Mouse (Mus musculus) intestine, embryonic 15.5 days (tissue): ENCODE results near the gene Rnf39. TPM values are rescaled to one million over a fixed set of nuclear protein-coding genes. Genes with fewer than 3 reads are reported as not detected.
"Not testable (repeated sequence)": the region's sequence is repeated elsewhere in the genome, so short reads cannot be mapped to it uniquely, and the experiment has no call there.

Experiments
- ATAC-seq: fragments of 200-750 bp; cut with Nextera tagmentation; 2 replicates; pipeline ENCODE4 v1.8.0; 2017; ENCODE audit warnings: moderate TSS enrichment, moderate library complexity
- H3K27ac ChIP-seq: fragments of 300-500 bp; sonication (generic); 2 replicates; pipeline ENCODE4 v1.5.1; 2015; ENCODE audit warnings: mild to moderate bottlenecking, inconsistent platforms
- H3K27me3 ChIP-seq: fragments of 300-500 bp; sonication (generic); replicated peaks from 2 replicates; pipeline ENCODE4 v1.6.1; 2015; ENCODE audit warnings: inconsistent platforms
- H3K36me3 ChIP-seq: fragments of 300-500 bp; sonication (generic); 2 replicates; pipeline ENCODE4 v1.6.1; 2015; ENCODE audit warnings: inconsistent platforms
- H3K4me1 ChIP-seq: fragments of 300-500 bp; sonication (generic); replicated peaks from 2 replicates; pipeline ENCODE4 v1.6.1; 2015; ENCODE audit warnings: inconsistent platforms
- H3K4me2 ChIP-seq: fragments of 300-500 bp; sonication (generic); replicated peaks from 2 replicates; pipeline ENCODE4 v1.6.1; 2015; ENCODE audit warnings: mild to moderate bottlenecking, inconsistent platforms
- H3K4me3 ChIP-seq: fragments of 300-500 bp; sonication (generic); replicated peaks from 2 replicates; pipeline ENCODE4 v1.5.1; 2015; ENCODE audit warnings: inconsistent platforms
- H3K9ac ChIP-seq: fragments of 300-500 bp; sonication (generic); 2 replicates; pipeline ENCODE4 v1.6.1; 2015; ENCODE audit warnings: inconsistent platforms
- H3K9me3 ChIP-seq: fragments of 300-500 bp; sonication (generic); 2 replicates; pipeline ENCODE4 v1.6.1; 2016; ENCODE audit warnings: inconsistent platforms
- WGBS: fragments of 180-500 bp; shearing (Covaris S2); methylation state at CpG from one replicate; pipeline ENCODE4 v1.1.7; 2015; 5-methylcytosine and 5-hydroxymethylcytosine counted together
- polyA plus RNA-seq: library from polyadenylated mRNA; unstranded; fragments of >200 nt; fragmentation: Nextera tagmentation; extraction: Ambion mirVana; gene quantifications from 2 replicates; pipeline ENCODE4 v1.2.1, GENCODE M21; 2015

Gene Rnf39
- polyA plus RNA-seq, 1 experiment from 2014 or later: 1.7 TPM

DNA sequence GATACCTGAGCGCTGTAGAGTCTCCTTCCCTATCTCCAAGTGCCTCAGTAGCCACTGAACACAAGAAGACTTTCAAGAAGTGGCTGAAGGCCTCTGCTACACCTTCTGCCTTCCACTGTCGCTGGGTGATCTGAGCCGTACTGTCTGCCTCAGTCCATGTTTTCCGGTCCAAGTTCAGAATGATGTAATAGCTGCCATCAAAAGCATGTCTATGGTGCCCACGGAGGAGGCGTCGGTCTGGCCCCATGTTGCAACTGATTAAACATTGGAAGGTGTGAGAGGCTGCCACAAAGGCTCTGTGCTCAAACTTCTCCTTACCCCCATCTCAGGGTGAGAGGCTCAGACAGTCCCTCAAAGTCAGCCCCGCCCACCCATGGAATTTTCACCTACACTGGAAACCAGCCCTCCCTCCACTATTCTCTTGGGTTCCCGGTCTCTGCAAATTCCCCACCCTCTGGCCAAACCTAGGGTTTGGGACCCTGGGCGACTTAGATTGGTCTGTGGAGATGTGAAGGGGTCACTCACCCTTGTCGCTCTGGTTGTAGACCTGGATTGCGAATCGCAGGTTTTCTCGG lies 27.7 kb downstream of the Rnf39 start:
- H3K4me2 ChIP-seq: no peak overlapping the region
- H3K9ac ChIP-seq: no peak overlapping the region
- no peak overlapping the region for H3K27ac ChIP-seq
- ATAC-seq: peak; percentile 34; the same call in 1 of the 2 replicates
- no peaks in the 10 kb centered on the region for H3K36me3 ChIP-seq
- no peaks in the 10 kb centered on the region for H3K4me1 ChIP-seq
- no peaks in the 10 kb centered on the region for H3K9me3 ChIP-seq
- WGBS: 77% methylated on average over 14 of the region's 14 CpGs
- H3K4me3 ChIP-seq: no peak overlapping the region
- no peaks in the 10 kb centered on the region; the same call in 1 of the 2 replicates for H3K27me3 ChIP-seq

DNA sequence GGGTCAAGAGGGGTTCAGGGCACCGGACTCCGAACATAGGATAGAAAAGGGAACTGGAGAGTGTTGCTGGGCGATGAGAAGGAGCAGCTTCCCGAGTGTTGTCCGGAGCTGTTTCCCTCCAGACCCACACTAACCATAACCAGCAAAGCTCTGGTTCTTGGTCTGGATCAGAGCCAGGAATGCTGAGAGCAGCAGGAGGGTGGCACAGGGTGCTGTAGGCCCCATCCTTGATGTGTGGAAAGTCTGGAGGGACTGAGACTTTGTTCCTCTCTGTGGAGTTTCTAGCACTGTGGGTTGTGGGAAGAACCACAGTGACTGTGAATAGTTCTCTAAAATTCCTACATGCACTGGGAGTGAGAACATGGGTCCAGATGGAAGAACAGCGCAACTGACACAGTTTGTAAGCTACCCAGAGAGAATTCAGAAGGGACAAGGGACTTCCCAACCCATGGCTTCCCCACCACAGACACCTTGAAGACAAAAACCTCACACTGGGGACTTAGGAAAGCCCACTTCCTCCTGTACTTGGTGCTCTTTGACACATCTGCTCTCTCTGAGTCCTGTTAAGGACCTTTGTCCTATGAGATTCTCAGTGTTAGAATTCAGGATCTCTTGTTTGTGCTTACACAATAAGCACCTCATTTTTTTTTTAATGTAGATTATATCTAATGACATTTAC lies 28.6 kb downstream of the Rnf39 start:
- WGBS: 84% methylated on average over 6 of the region's 6 CpGs
- H3K27ac ChIP-seq: no peak overlapping the region

DNA sequence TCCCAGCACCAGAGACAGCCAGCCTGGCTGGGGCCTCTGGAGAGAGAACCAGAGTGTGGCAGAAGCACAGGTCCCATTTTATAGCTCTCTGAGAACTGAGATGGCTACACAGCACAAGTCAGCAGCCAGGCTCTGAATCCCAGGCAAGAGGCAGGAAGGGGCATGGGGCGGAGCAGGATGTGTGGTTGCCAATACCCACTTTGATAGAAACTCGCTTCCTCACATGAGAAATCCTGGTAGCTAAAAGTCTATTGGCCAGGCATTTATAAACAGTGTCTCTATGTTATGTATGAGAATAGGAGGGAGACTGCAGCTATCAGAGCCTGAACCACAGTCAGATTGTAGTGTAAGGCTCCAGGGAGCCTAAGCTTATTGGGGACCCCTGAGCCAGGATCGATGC lies 30.1 kb downstream of the Rnf39 start:
- Histone ChIP-seq H3K4me3 (no peak overlapping the region), H3K4me2 (no peak overlapping the region), H3K27ac (no peak overlapping the region), H3K27me3 (no peaks in the 10 kb centered on the region; the same call in 1 of the 2 replicates), H3K4me1 (no peaks in the 10 kb centered on the region), H3K9me3 (no peaks in the 10 kb centered on the region), H3K36me3 (no peaks in the 10 kb centered on the region), H3K9ac (no peak overlapping the region)
- 84% methylated on average over 3 of the region's 3 CpGs for WGBS
- ATAC-seq: no peak

More for the DNA sequence above, 28.6 kb downstream of the Rnf39 start:
- Histone ChIP-seq H3K9ac (no peak overlapping the region), H3K4me2 (no peak overlapping the region), H3K36me3 (no peaks in the 10 kb centered on the region), H3K4me1 (no peaks in the 10 kb centered on the region), H3K4me3 (no peak overlapping the region), H3K9me3 (no peaks in the 10 kb centered on the region), H3K27me3 (no peaks in the 10 kb centered on the region; the same call in 1 of the 2 replicates)
- no peak for ATAC-seq

DNA sequence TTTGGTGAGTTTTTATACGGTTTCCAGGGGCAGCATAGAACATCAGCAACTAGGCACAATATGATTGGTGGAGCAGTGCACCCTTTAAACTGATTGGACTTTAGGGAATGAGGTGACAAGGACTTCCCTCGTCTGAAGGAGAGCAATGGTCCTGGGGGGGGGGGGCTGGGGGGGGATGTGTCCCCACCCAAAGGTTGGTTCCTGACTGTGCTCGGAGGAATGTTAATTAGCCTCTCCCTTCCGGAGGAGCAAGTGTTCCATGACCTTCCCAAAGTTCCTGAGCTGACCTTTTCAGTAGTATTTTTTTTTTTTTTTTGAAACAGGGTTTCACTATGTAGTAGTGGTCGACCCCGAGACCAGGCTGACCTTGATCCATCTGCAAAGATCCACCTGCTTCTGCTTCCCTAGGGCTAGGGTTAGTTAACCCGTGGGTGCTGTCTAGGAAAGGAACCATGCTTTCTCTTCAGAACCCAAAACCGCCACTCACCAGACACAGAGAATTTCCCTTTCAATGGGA lies 30.6 kb downstream of the Rnf39 start:
- Histone ChIP-seq H3K4me1 (no peaks in the 10 kb centered on the region), H3K4me2 (no peak overlapping the region), H3K27ac (no peak overlapping the region), H3K4me3 (no peak overlapping the region), H3K9ac (no peak overlapping the region), H3K36me3 (no peaks in the 10 kb centered on the region), H3K27me3 (no peaks in the 10 kb centered on the region; the same call in 1 of the 2 replicates), H3K9me3 (no peaks in the 10 kb centered on the region)
- ATAC-seq: no peak
- 70% methylated on average over 8 of the region's 8 CpGs for WGBS

DNA sequence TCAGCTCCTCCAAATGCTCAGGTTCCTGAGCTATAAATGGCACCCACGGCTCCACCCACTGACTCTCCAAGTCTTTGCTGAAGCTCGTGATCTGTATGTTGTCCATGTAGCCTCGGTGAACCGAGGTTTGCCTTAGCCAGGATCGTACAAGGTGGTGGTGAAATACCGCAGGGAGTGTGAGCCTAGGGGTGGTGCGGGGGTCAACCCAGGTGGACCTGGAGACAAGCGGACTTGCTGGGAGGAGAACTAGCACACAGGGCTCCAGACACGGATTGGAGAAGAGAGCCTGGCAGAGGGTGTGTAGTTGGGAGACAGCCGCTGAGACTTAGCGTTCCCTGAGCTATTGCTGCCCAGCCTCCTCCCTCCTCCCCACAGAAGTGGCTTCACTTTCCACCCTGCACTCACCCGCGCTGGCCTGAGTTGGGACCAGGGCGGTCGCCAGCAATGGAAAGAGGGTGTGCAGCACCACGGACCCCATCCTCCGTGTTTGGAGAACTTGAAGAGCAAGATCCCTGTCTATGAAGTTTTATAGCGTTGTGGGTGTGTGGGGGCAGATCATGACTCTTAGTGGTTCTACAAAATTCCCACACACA lies 38.6 kb downstream of the Rnf39 start, which contains the start of gene 2410137M14Rik:
TSS of gene 2410137M14Rik (minus strand) at position 17 of the 593 bp plus-strand sequence.
- Histone ChIP-seq H3K4me1 (peaks cover 14% of the 10 kb centered on the region; the same call in 1 of the 2 replicates), H3K27ac (no peak within 1 kb of the TSS), H3K9ac (no peak within 1 kb of the TSS), H3K4me3 (0 out of 2 replicates have a peak within 1 kb of the TSS, but pooled peaks have one; percentile 9), H3K27me3 (no peaks in the 10 kb centered on the region), H3K36me3 (no peaks in the 10 kb centered on the region), H3K4me2 (peak within 1 kb of the TSS; percentile 52), H3K9me3 (no peaks in the 10 kb centered on the region)
- 10% methylated on average over 18 of the region's 18 CpGs for WGBS
- ATAC-seq: peak; percentile 67

GRCm38 (mm10) chr17:36981845-36982244 lies 39.1 kb downstream of the Rnf39 start:
- H3K4me3 ChIP-seq: no peak overlapping the region
- H3K36me3 ChIP-seq: no peaks in the 10 kb centered on the region
- ATAC-seq: peak; percentile 76
- H3K27me3 ChIP-seq: no peaks in the 10 kb centered on the region
- peak overlapping the region; percentile 52 for H3K4me2 ChIP-seq
- H3K27ac ChIP-seq: no peak overlapping the region
- 5% methylated on average over 4 of the region's 4 CpGs for WGBS
- peaks cover 14% of the 10 kb centered on the region; the same call in 1 of the 2 replicates for H3K4me1 ChIP-seq
- no peaks in the 10 kb centered on the region for H3K9me3 ChIP-seq
- H3K9ac ChIP-seq: no peak overlapping the region

DNA sequence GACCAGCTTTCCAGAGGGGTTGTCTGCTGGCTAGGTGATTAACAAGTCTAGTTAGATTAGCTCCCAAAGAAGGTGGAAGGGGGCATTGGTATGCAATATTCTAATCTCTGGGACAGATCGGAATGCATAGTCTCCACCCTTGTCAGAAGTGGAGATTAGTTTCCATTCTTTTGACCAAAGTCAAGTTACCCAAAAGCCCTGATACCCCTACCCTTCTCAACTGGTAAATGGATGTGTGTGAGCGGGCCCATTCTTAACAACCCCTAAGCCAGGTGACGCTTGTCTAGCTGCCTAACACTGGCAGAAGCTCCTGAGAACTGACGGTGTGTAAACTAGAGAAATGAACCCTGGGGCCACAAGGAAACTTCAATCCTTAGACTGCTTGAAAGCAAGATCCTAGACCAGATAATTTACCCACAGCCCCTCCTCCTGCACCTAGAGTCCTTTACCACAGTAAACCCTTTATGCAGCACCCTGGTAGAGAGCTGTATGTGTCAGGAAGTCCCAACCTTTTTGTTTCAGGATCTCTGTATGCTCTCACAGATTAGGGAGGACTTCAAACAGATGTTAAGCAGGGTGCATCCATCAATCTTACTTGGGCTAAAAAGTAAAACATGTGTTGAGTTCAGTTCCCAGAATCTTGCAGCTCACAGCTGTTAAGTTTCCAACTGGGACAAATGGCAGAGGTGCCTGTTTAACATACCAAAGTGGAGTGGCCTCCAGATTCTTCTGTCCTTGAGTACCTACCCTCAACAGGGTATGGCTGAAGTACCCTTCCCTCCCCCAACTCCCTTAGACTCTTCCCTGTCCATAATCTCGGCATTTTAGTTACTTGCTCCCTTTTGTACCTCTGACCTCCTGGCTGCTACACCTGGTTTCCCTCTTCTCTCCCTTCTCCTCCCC lies 39.8 kb downstream of the Rnf39 start:
- H3K4me2 ChIP-seq: 0 out of 2 replicates have a peak overlapping the region, but pooled peaks have one; percentile 9
- no peaks in the 10 kb centered on the region for H3K36me3 ChIP-seq
- no peak overlapping the region for H3K4me3 ChIP-seq
- no peak overlapping the region for H3K9ac ChIP-seq
- peak; percentile 54 for ATAC-seq
- no peaks in the 10 kb centered on the region for H3K9me3 ChIP-seq
- H3K27me3 ChIP-seq: peaks cover 3% of the 10 kb centered on the region
- WGBS: 37% methylated on average over 5 of the region's 5 CpGs
- no peak overlapping the region for H3K27ac ChIP-seq
- H3K4me1 ChIP-seq: peaks cover 14% of the 10 kb centered on the region; the same call in 1 of the 2 replicates

DNA sequence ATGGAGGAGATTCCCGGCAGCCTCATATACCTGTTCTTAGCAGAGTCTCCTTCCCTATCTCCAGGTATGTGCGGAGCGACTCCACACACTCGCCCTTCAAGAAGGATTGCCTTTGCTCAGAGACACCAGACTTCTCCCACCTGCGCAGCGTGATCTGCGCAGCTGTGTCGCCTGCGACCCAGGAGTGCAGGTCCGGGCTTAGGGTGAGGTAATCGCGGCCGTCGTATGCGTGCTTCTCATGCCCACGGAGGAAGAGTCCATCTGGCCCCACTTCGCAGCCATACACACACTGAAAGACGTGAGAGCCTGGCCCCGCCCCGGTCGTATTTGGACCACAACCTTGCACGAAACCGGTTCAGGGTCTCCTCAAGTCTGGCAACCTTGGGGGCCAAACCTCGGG lies 45.8 kb downstream of the Rnf39 start:
- Histone ChIP-seq H3K9ac (no peak overlapping the region), H3K4me3 (peak overlapping the region; percentile 20), H3K27ac (no peak overlapping the region), H3K4me2 (peak overlapping the region; percentile 53), H3K27me3 (peaks cover 11% of the 10 kb centered on the region), H3K36me3 (no peaks in the 10 kb centered on the region), H3K4me1 (0 out of 2 replicates have a peak, but pooled peaks cover 5% of the 10 kb centered on the region), H3K9me3 (no peaks in the 10 kb centered on the region)
- WGBS: 4% methylated on average over 24 of the region's 24 CpGs
- ATAC-seq: peak; percentile 56; the same call in 1 of the 2 replicates

GRCm38 (mm10) chr17:36989437-36989836 lies 46.7 kb downstream of the Rnf39 start, which contains the start of gene H2-M5:
Gene H2-M5, minus strand, starts transcription at chr17:36989537.
- Histone ChIP-seq H3K4me3 (peak within 1 kb of the TSS; percentile 20), H3K36me3 (no peaks in the 10 kb centered on the region), H3K4me1 (0 out of 2 replicates have a peak, but pooled peaks cover 5% of the 10 kb centered on the region), H3K9ac (no peak within 1 kb of the TSS), H3K27ac (no peak within 1 kb of the TSS), H3K27me3 (peaks cover 11% of the 10 kb centered on the region), H3K4me2 (peak within 1 kb of the TSS; percentile 53), H3K9me3 (no peaks in the 10 kb centered on the region)
- ATAC-seq: no peak
- WGBS: 30% methylated on average over 5 of the region's 5 CpGs

- H3K4me2 ChIP-seq, H3K36me3 ChIP-seq, H3K9ac ChIP-seq, H3K9me3 ChIP-seq, H3K27ac ChIP-seq, H3K4me1 ChIP-seq, H3K4me3 ChIP-seq, ATAC-seq: not testable (repeated sequence)
- peaks cover 11% of the 10 kb centered on the region for H3K27me3 ChIP-seq
- WGBS: 91% methylated on average over 6 of the region's 6 CpGs
Observed at GRCm38 (mm10) chr17:36990630-36991029, 47.9 kb downstream of the Rnf39 start.

- 68% methylated on average over 3 of the region's 3 CpGs for WGBS
Observed at GRCm38 (mm10) chr17:36992336-36993104, 49.8 kb downstream of the Rnf39 start.

More at GRCm38 (mm10) chr17:36992336-36993104, 49.8 kb downstream of the Rnf39 start:
- H3K9ac ChIP-seq: no peak overlapping the region
- no peak for ATAC-seq
- H3K4me1 ChIP-seq: 0 out of 2 replicates have a peak, but pooled peaks cover 5% of the 10 kb centered on the region
- no peak overlapping the region for H3K4me3 ChIP-seq
- H3K36me3 ChIP-seq: no peaks in the 10 kb centered on the region
- H3K9me3 ChIP-seq: no peaks in the 10 kb centered on the region
- H3K4me2 ChIP-seq: no peak overlapping the region
- H3K27me3 ChIP-seq: peaks cover 8% of the 10 kb centered on the region
- no peak overlapping the region for H3K27ac ChIP-seq
